Mouse (Mus musculus): ENCODE measurements around the gene Fras1.

GRCm38 (mm10) chr5:96595793-96596192 is 222.0 kb downstream of the Fras1 start:
- TF ChIP-seq MAX (IDR thresholded peaks at IDR 0.05; ENCODE audit: low read depth) (no peak), REST (IDR thresholded peaks at IDR 0.05; ENCODE audit: insufficient read depth, insufficient read length) (no peak), SRF (IDR thresholded peaks at IDR 0.05; ENCODE audit: control insufficient read depth, insufficient read length, low read depth) (no peak), POLR2A (IDR thresholded peaks at IDR 0.05; ENCODE audit: insufficient read length, low read depth) (no peak), USF1 (IDR thresholded peaks at IDR 0.05; ENCODE audit: low read depth) (no peak)
